9 mouse cellular contexts compared by ENCODE assay signal in genomic region chr4:107514981-107515380, GRCm38 (mm10).
"Had no signal": no experiment of that assay in that cellular context is flagged by ENCODE, and none has a peak within 500 bp of the region (broad histone marks: within the 10 kb centered on the region; RNA-seq: fewer than 3 reads in every experiment).

No protein-coding gene starts in this region.

- DNase-seq: layer of hippocampus, postnatal 36 days; left cerebral cortex, postnatal 4 days; liver, postnatal 0 days; lung, embryonic 14.5 days; right cerebral cortex, adult 18-20 months; right cerebral cortex, postnatal 14 days; right cerebral cortex, postnatal 4 days; spleen, adult 18-20 months; thymus, postnatal 36 days had no signal
